Mouse (Mus musculus): Measurements from ENCODE around the gene Nfic.

DNA sequence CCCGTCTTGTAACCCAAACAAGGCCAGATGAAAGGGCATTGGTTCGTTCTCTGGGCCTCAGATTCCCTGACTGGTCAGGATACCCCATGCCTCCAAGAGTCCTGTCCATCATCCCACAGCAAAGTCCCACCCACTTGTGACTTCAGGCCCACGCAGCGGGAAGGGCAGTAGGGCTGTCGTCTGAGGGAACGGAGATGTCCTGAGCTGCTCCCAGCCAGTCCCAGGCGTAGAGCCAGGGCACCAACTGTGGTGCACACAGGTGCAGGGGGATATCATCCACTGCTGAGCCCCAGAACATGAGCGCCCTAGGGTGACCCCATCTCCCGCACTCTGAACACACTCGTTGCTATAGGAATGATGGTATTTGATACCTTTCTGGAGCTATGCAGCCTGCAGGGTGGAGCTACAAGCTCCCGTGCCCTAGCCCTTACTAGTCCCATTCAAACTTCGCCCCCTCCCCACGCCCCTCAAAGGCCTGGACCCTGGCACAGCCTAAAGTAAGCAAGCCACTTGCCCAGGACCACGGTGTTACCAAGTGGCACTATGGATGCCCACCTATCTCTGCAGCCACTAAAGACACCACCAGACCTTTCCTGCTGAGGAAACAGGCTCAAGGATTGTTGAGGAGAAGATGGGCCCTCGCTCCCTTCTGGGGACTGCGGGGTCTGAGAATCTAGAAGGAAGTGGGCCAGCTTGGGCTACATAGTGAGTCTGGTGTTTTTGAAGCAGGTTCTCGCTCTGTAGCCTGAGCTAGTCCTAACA is 39.7 kb downstream of the Nfic start:
- TF ChIP-seq CTCF (IDR thresholded peaks at IDR 0.05; ENCODE audit: low read depth) (no peak), EP300 (IDR thresholded peaks at IDR 0.05; ENCODE audit: low read depth) (no peak)

Measured in liver, postnatal 0 days (tissue).